Mouse (Mus musculus): ENCODE measurements around the gene Txndc15. TPM values are rescaled to one million over a fixed set of nuclear protein-coding genes. Genes with fewer than 3 reads are reported as not detected.
"Not testable (repeated sequence)": the region's sequence is repeated elsewhere in the genome, so short reads cannot be mapped to it uniquely, and the experiment has no call there.

Gene Txndc15
- polyA plus RNA-seq, 1 experiment: 50.8 TPM

GRCm38 (mm10) chr13:55686107-55686633 is 28.3 kb upstream of the Txndc15 start:
- 81% methylated on average over 9 of the region's 9 CpGs for WGBS
- Histone ChIP-seq H3K36me3 (ENCODE audit: control insufficient read depth, insufficient read depth, low read length) (0 out of 2 replicates have a peak, but pooled peaks cover 5% of the 10 kb centered on the region), H3K4me3 (ENCODE audit: control insufficient read depth, insufficient read depth, low read length) (no peak overlapping the region), H3K4me1 (replicated peaks; ENCODE audit: control insufficient read depth, insufficient read depth, low read length) (no peaks in the 10 kb centered on the region), H3K27me3 (ENCODE audit: control insufficient read depth, insufficient read depth, low read length) (no peaks in the 10 kb centered on the region), H3K27ac (ENCODE audit: control insufficient read depth, insufficient read depth, low read length) (no peak overlapping the region)
- DNase-seq: no peak
- TF ChIP-seq CTCF (IDR thresholded peaks at IDR 0.05; ENCODE audit: borderline replicate concordance, control insufficient read depth, extremely low read depth, insufficient read depth, low read length, poor library complexity) (no peak), POLR2A (IDR thresholded peaks at IDR 0.05; ENCODE audit: control insufficient read depth, extremely low read depth, insufficient read depth, low read length, poor library complexity) (no peak)

- no peak for DNase-seq
- Histone ChIP-seq H3K4me3 (ENCODE audit: control insufficient read depth, insufficient read depth, low read length) (no peak overlapping the region), H3K36me3 (ENCODE audit: control insufficient read depth, insufficient read depth, low read length) (no peaks in the 10 kb centered on the region), H3K27me3 (ENCODE audit: control insufficient read depth, insufficient read depth, low read length) (no peaks in the 10 kb centered on the region), H3K4me1 (replicated peaks; ENCODE audit: control insufficient read depth, insufficient read depth, low read length) (no peaks in the 10 kb centered on the region), H3K27ac (ENCODE audit: control insufficient read depth, insufficient read depth, low read length) (no peak overlapping the region)
- WGBS: 84% methylated on average over 4 of the region's 4 CpGs
- TF ChIP-seq POLR2A (IDR thresholded peaks at IDR 0.05; ENCODE audit: control insufficient read depth, extremely low read depth, insufficient read depth, low read length, poor library complexity): no peak
- TF ChIP-seq CTCF (IDR thresholded peaks at IDR 0.05; ENCODE audit: borderline replicate concordance, control insufficient read depth, extremely low read depth, insufficient read depth, low read length, poor library complexity): no peak
Observed at GRCm38 (mm10) chr13:55687927-55688602, 26.4 kb upstream of the Txndc15 start.

GRCm38 (mm10) chr13:55692535-55693242 is 21.8 kb upstream of the Txndc15 start, which contains the start of gene B230219D22Rik:
Gene B230219D22Rik (plus strand): TSS chr13:55693124.
- no peaks in the 10 kb centered on the region for H3K27me3 ChIP-seq (ENCODE audit: control insufficient read depth, insufficient read depth, low read length)
- peaks cover 4% of the 10 kb centered on the region for H3K4me1 ChIP-seq (replicated peaks; ENCODE audit: control insufficient read depth, insufficient read depth, low read length)
- WGBS: under 1% methylated on average over 51 of the region's 51 CpGs

GRCm38 (mm10) chr13:55693243-55693721 is 21.2 kb upstream of the Txndc15 start:
- Histone ChIP-seq H3K4me1 (replicated peaks; ENCODE audit: control insufficient read depth, insufficient read depth, low read length) (peaks cover 4% of the 10 kb centered on the region), H3K36me3 (ENCODE audit: control insufficient read depth, insufficient read depth, low read length) (no peaks in the 10 kb centered on the region), H3K4me3 (ENCODE audit: control insufficient read depth, insufficient read depth, low read length) (peak overlapping the region; percentile 96), H3K27ac (ENCODE audit: control insufficient read depth, insufficient read depth, low read length) (peak overlapping the region; percentile 45), H3K27me3 (ENCODE audit: control insufficient read depth, insufficient read depth, low read length) (no peaks in the 10 kb centered on the region)
- under 1% methylated on average over 68 of the region's 70 CpGs for WGBS
- DNase-seq: peak; percentile 67
- TF ChIP-seq POLR2A (IDR thresholded peaks at IDR 0.05; ENCODE audit: control insufficient read depth, extremely low read depth, insufficient read depth, low read length, poor library complexity) (peak; percentile 1; the same call in 1 of the 2 replicates), CTCF (IDR thresholded peaks at IDR 0.05; ENCODE audit: borderline replicate concordance, control insufficient read depth, extremely low read depth, insufficient read depth, low read length, poor library complexity) (no peak; the same call in 1 of the 2 replicates)

More at GRCm38 (mm10) chr13:55692535-55693242, 21.8 kb upstream of the Txndc15 start, which contains the start of gene B230219D22Rik:
- DNase-seq: peak; percentile 86
- TF ChIP-seq POLR2A (IDR thresholded peaks at IDR 0.05; ENCODE audit: control insufficient read depth, extremely low read depth, insufficient read depth, low read length, poor library complexity) (peak; percentile 89), CTCF (IDR thresholded peaks at IDR 0.05; ENCODE audit: borderline replicate concordance, control insufficient read depth, extremely low read depth, insufficient read depth, low read length, poor library complexity) (peak; percentile 50; the same call in 1 of the 2 replicates)
- Histone ChIP-seq H3K36me3 (ENCODE audit: control insufficient read depth, insufficient read depth, low read length) (no peaks in the 10 kb centered on the region), H3K4me3 (ENCODE audit: control insufficient read depth, insufficient read depth, low read length) (peak within 1 kb of the TSS; percentile 96), H3K27ac (ENCODE audit: control insufficient read depth, insufficient read depth, low read length) (peak within 1 kb of the TSS; percentile 45)

- H3K27me3 ChIP-seq (ENCODE audit: control insufficient read depth, insufficient read depth, low read length): no peaks in the 10 kb centered on the region
- peaks cover 6% of the 10 kb centered on the region for H3K36me3 ChIP-seq (ENCODE audit: control insufficient read depth, insufficient read depth, low read length)
- no peak for DNase-seq
- 5% methylated on average over 8 of the region's 8 CpGs for WGBS
- H3K27ac ChIP-seq (ENCODE audit: control insufficient read depth, insufficient read depth, low read length): no peak overlapping the region
- H3K4me1 ChIP-seq (replicated peaks; ENCODE audit: control insufficient read depth, insufficient read depth, low read length): peaks cover 4% of the 10 kb centered on the region
- no peak overlapping the region for H3K4me3 ChIP-seq (ENCODE audit: control insufficient read depth, insufficient read depth, low read length)
- TF ChIP-seq CTCF (IDR thresholded peaks at IDR 0.05; ENCODE audit: borderline replicate concordance, control insufficient read depth, extremely low read depth, insufficient read depth, low read length, poor library complexity): no peak
- no peak for TF ChIP-seq POLR2A (IDR thresholded peaks at IDR 0.05; ENCODE audit: control insufficient read depth, extremely low read depth, insufficient read depth, low read length, poor library complexity)
Observed at GRCm38 (mm10) chr13:55694110-55694509, 20.3 kb upstream of the Txndc15 start.

GRCm38 (mm10) chr13:55695989-55696388 is 18.5 kb upstream of the Txndc15 start:
- not testable (repeated sequence) for H3K27ac ChIP-seq (ENCODE audit: control insufficient read depth, insufficient read depth, low read length); H3K27me3 ChIP-seq (ENCODE audit: control insufficient read depth, insufficient read depth, low read length); H3K4me1 ChIP-seq (replicated peaks; ENCODE audit: control insufficient read depth, insufficient read depth, low read length); DNase-seq; H3K4me3 ChIP-seq (ENCODE audit: control insufficient read depth, insufficient read depth, low read length)
- H3K36me3 ChIP-seq (ENCODE audit: control insufficient read depth, insufficient read depth, low read length): peaks cover 21% of the 10 kb centered on the region
- WGBS: 55% methylated on average over 1 of the region's 3 CpGs
